Mouse (Mus musculus) limb, embryonic 15.5 days (tissue): Measurements from ENCODE around the gene Cklf. TPM values are rescaled to one million over a fixed set of nuclear protein-coding genes. Genes with fewer than 3 reads are reported as not detected.

Experiments used
- polyA plus RNA-seq: library from polyadenylated mRNA; unstranded; fragments of >200 nt; fragmentation: Nextera tagmentation; extraction: Ambion mirVana; gene quantifications from 2 replicates; pipeline ENCODE4 v1.2.1, GENCODE M21; 2015

Cklf gene
- polyA plus RNA-seq, 1 experiment from 2014 or later = 38.4 TPM

Other genes with a start within 250 kb of the Cklf start
- gene Cdh5, start 149.2 kb upstream of the Cklf start, polyA plus RNA-seq = 31.6 and 36.5 TPM in 2 replicates
- 1.1 and 1.7 TPM in 2 replicates for gene Bean1, start 80.4 kb upstream of the Cklf start, polyA plus RNA-seq
- gene Tk2, start 2.3 kb upstream of the Cklf start, polyA plus RNA-seq = 16.2 and 18.0 TPM in 2 replicates
- not detected in 2 replicates for gene Cmtm2a, start 42.3 kb downstream of the Cklf start, polyA plus RNA-seq
- not detected in 2 replicates for gene Gm45711, start 59.2 kb downstream of the Cklf start, polyA plus RNA-seq
- not detected in 2 replicates for gene Cmtm1, start 59.3 kb downstream of the Cklf start, polyA plus RNA-seq
- not detected in 2 replicates for gene Gm11020, start 70.7 kb downstream of the Cklf start, polyA plus RNA-seq
- gene Cmtm2b, start 71.4 kb downstream of the Cklf start, polyA plus RNA-seq = not detected in 2 replicates
- gene Cmtm3, start 88.5 kb downstream of the Cklf start, polyA plus RNA-seq = 166 and 178 TPM in 2 replicates
- gene Cmtm4, start 144.9 kb downstream of the Cklf start, polyA plus RNA-seq = 1.7 and 2.7 TPM in 2 replicates
- gene Dync1li2, start 192.2 kb downstream of the Cklf start, polyA plus RNA-seq = 53.7 and 62.8 TPM in 2 replicates